Mouse (Mus musculus): ENCODE data around the gene Gmds. TPM values are rescaled to one million over a fixed set of nuclear protein-coding genes. Genes with fewer than 3 reads are reported as not detected.

Gmds gene
- total RNA-seq, 2 experiments from 2014 or later: 2.7 to 2.8 TPM

DNA sequence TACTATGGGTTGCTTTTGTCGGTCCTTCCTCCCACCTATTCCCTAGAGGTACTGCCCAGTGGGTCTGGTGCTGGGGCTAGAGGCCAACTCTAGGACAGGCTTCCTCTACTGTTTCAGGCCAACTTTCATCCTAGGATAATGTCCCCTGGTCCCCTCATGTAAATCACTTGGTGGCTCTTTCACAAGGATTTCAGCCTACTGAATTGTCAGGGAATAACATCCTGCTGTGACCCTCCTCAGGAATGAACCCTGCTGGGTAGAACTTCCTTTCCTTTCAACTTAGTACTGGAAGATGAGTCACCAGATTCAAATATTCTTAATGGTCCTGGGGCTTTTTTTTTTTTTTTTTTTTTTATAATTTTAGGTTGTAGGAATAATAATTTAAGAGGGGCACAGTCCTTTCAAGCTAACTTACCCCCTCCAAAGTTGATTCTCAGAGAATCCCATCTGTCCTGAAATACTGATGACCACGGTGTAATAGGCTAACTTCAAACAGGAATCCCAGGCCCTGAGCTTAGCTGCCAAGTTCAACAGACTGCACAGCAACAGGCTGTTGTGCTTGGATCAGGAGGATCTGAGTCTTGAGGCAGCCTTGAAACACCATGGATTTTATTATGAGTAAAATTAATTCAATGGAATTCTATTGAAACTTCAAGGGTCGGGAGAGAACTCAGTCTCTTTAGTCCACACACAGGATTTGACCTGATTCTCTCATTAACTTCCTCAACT is 363.6 kb downstream of the Gmds start:
- intact Hi-C loops (cut with DNase I; ENCODE audit: low total_unique reads): no loop called here
- no peak for DNase-seq

DNA sequence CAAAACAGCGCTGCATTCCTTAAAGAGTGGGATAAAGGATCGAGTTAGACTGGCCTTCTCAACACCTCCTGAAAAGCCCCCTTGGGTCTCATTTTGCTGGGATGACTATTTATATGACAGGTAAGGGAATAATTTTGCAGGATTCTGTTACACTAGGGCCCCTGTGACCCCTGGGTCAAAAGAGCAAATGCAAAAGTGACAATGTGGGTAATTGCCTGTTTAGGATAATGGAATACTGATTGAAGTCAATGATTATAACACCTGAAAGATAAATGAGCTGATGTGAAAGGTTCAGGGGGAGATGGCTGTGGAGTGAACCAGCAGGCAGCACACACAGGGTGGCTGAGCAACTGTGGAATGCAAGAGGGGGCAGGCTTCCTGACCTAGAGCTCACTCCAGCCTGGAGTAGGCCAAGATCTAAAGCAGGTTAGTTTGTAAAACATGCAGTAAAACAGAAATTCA is 367.5 kb downstream of the Gmds start:
- DNase-seq: no peak
- intact Hi-C loops (cut with DNase I; ENCODE audit: low total_unique reads): no loop called here

GRCm38 (mm10) chr13:31968272-31968671 is 370.3 kb downstream of the Gmds start:
- intact Hi-C loops (cut with DNase I; ENCODE audit: low total_unique reads): no loop called here
- no peak for DNase-seq

GRCm38 (mm10) chr13:31966931-31967532 is 371.5 kb downstream of the Gmds start:
- intact Hi-C loops (cut with DNase I; ENCODE audit: low total_unique reads): no loop called here

DNA sequence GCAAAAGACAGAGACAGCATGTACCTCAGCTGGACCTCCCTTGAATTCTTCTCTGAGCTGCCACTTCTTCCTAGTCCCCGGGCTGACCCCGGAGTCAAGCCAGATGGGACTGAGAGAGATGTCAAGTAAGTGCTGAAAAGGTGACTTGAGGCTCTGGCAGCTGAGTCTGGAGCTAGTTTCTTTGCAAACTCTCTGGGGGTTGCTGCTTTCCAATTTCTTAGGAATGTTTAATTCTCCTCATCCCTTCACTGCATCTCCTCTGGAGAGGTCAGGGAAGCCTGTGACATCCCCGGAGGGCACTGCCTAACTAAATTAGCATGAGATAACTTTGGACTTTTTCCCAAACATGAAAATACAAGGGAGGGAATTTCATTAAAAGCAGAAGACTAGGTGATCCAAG is 378.0 kb downstream of the Gmds start:
- DNase-seq: peak; percentile 6
- intact Hi-C loops (cut with DNase I; ENCODE audit: low total_unique reads): no loop called here

More at GRCm38 (mm10) chr13:31966931-31967532, 371.5 kb downstream of the Gmds start:
- no peak for DNase-seq

DNA sequence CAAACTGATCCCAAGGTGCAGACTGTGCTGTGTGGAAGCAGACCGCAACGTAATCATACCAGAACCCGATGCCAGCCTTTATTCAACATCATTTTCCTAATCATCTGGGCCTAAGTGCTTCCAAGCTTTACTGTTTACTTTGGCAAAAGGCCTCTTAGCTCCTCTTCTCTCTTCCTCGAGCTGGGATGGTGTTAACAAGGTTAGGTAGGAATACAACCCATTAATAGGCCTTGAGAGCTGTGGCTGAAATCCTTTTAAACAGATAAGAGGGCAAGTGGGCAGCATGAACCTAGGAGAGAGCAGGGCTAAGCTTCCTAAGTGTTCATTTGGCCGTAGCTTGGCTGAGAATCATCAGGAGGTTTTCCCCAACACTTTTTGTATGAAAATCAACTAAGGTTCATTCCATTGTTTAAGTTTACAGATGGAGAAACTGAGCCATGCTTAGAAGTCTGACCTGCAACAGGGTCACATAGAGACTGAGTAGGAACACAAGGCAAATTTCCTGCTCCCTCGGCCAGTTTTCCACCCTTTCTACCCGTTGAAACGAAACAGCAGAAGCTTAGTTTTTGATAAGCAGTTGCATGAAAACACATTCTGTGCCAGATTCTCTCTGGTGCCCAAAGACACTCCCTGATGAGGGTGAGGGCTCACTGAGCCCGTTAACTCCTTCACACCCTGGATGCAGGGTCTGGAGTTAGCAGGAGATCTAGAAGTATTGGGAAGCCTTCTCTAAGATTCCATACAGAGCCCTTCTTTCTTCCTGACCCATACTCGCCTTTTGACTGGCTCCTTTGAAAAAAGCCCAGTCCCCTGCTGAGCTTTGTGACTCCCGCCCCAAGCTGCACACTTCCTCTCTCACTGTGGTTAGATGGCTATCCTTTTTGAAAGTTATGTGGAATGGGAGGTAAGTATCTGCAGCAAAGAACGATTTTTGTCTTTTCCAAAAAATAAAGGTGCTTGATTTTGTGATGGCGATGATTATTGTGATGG is 379.9 kb downstream of the Gmds start:
- DNase-seq: no peak
- intact Hi-C loops (cut with DNase I; ENCODE audit: low total_unique reads): no loop called here

- intact Hi-C loops (cut with DNase I; ENCODE audit: low total_unique reads): loop anchor here (2.0 kb wide), 1 partner anchor 156 kb away; no protein-coding TSS in a partner anchor
- peak; percentile 19 for DNase-seq
Observed at GRCm38 (mm10) chr13:31956584-31956983, 382.0 kb downstream of the Gmds start.

GRCm38 (mm10) chr13:31956112-31956511 is 382.4 kb downstream of the Gmds start:
- intact Hi-C loops (cut with DNase I; ENCODE audit: low total_unique reads): loop anchor here (2.0 kb wide), 1 partner anchor 155 kb away; no protein-coding TSS in a partner anchor
- DNase-seq: no peak

DNA sequence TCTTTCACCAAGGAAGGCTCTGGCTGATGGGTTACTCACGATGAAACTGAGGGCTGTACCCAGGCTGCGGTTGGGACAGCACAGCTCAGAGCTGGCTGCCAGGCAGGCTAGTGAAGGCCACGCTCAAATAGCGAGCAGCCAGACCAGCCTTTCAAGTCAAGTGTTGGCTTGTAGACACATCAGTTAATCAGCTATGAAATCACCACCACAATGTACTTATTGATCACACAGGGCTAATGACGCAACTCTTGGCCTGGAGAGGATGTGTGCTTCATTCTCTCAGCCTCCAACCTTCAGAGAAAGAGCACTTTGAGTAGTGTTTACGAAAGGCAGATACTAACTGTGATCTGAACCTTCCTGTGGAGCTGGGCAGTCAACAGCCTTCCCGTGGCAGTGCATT is 383.4 kb downstream of the Gmds start:
- DNase-seq: no peak
- intact Hi-C loops (cut with DNase I; ENCODE audit: low total_unique reads): no loop called here

DNA sequence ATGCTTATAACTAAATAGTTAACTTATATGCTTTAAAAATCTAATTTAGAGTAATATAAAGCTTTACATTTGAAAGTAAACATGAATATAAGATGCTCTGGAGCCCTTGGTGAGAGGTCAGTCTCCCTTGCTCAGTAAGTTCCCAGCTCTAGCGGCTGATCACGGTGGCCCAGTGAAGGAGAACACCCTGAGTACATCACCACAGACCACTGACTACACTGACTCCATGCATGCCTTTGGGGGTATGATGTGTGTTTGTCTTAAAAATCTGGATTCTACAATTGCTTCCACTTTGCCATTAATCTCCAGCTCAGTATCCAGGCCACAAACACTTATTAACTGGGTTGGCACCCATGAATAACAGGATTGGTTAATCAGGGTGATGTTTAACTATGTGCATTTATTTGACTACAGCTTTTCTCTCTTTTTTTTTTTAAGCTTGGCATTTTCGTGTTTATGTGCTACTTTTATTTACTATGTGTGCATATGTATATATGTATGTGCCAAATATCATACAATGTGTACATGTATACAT is 393.8 kb downstream of the Gmds start:
- no peak for DNase-seq
- intact Hi-C loops (cut with DNase I; ENCODE audit: low total_unique reads): no loop called here

- intact Hi-C loops (cut with DNase I; ENCODE audit: low total_unique reads): no loop called here
- DNase-seq: no peak
Observed at GRCm38 (mm10) chr13:31943482-31944275, 394.9 kb downstream of the Gmds start.

DNA sequence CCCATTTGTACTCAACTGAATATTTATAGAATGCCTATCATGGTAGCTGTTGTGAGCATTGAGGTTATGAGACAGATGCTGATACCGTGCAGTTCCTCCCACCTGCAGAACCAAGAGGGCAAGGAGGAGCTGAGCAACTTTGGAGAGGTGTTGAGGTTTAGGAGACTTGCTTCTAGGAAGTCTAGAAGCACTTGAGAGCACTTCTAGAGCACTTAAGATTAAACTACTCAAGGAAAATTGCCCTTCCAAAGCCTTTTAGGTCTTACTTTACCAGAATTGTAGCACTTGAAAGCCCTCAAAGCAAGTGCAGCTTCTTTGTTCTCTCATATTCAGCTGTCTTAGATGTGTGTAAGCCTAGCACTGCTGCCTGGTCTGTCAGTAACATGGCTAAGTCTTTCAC is 409.2 kb downstream of the Gmds start:
- intact Hi-C loops (cut with DNase I; ENCODE audit: low total_unique reads): no loop called here
- DNase-seq: no peak

GRCm38 (mm10) chr13:31926599-31926998 is 411.9 kb downstream of the Gmds start:
- intact Hi-C loops (cut with DNase I; ENCODE audit: low total_unique reads): no loop called here
- no peak for DNase-seq

GRCm38 (mm10) chr13:31924506-31924905 is 414.0 kb downstream of the Gmds start:
- intact Hi-C loops (cut with DNase I; ENCODE audit: low total_unique reads): no loop called here
- no peak for DNase-seq

- no peak for DNase-seq
- intact Hi-C loops (cut with DNase I; ENCODE audit: low total_unique reads): no loop called here
Observed at GRCm38 (mm10) chr13:31919716-31920115, 418.8 kb downstream of the Gmds start.

- DNase-seq: no peak
- intact Hi-C loops (cut with DNase I; ENCODE audit: low total_unique reads): no loop called here
Observed at GRCm38 (mm10) chr13:31917387-31917786, 421.2 kb downstream of the Gmds start.

- intact Hi-C loops (cut with DNase I; ENCODE audit: low total_unique reads): no loop called here
- DNase-seq: no peak
Observed at GRCm38 (mm10) chr13:31915748-31916147, 422.8 kb downstream of the Gmds start.

GRCm38 (mm10) chr13:31914901-31915587 is 423.5 kb downstream of the Gmds start:
- intact Hi-C loops (cut with DNase I; ENCODE audit: low total_unique reads): no loop called here
- no peak for DNase-seq
